Mouse (Mus musculus) gastrocnemius, postnatal 14 days (tissue): Measurements from ENCODE around the gene Gm10778. TPM values are rescaled to one million over a fixed set of nuclear protein-coding genes. Genes with fewer than 3 reads are reported as not detected.
"Not testable (repeated sequence)": the region's sequence is repeated elsewhere in the genome, so short reads cannot be mapped to it uniquely, and the experiment has no call there.

Source experiments
- DNase-seq: peaks from one replicate; pipeline ENCODE4 v3.0.0; 2021; ENCODE audit warnings: mixed read lengths
- intact Hi-C: fragments of 180-260 bp; cut with DNase I; formaldehyde crosslinking; loops from one replicate; pipeline ENCODE4 v1.15.1; 2025; ENCODE audit warnings: low total_unique reads
- total RNA-seq, 2 experiments: library from RNA; stranded (reverse); gene quantifications; 2 replicates each; pipeline ENCODE4 v1.2.3; 2021

Gene Gm10778
- total RNA-seq, 2 experiments from 2014 or later, result 1.6 to 1.8 TPM

DNA sequence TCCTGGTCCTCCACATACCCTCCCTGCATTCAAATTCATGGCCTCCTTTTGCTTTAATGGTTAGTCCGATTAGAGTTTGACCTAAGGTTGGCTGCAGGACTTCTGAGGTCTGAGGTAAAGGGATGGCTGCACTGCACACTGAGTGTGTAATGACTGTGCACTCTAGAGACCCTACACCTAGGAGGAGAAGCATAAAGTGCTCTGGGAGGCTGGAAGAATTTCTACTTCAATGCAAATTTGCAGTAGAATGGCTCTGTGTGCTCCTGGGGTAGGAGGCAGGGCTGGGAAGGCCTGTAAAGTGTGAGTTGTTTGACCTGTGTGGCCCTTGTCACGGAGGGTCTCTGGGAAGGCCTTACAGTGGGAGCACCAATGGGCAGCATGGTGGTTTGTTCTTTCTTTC lies 7.3 kb downstream of the Gm10778 start:
- intact Hi-C loops, result no loop called here
- DNase-seq, result no peak

DNA sequence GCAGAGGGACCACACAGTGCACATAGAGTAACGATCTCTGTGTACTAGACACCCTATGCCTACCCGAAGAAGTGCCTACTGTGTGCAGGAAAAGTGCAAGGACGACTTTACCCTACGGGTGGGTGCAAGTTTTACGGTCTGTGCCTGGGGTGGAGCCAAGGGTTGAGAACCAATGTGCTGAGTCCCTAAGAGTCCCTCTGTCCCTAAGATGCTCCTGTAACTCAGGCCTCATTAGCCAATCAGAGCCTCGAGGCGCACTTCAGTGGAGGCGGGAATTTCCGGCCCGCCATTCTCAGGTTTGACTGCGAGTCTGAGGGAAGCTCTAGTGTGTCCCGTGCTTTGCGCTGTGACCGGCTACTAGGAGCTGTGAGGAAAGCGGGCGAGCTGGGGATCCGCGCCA lies 38.3 kb downstream of the Gm10778 start:
- DNase-seq, intact Hi-C loops: not testable (repeated sequence)

DNA sequence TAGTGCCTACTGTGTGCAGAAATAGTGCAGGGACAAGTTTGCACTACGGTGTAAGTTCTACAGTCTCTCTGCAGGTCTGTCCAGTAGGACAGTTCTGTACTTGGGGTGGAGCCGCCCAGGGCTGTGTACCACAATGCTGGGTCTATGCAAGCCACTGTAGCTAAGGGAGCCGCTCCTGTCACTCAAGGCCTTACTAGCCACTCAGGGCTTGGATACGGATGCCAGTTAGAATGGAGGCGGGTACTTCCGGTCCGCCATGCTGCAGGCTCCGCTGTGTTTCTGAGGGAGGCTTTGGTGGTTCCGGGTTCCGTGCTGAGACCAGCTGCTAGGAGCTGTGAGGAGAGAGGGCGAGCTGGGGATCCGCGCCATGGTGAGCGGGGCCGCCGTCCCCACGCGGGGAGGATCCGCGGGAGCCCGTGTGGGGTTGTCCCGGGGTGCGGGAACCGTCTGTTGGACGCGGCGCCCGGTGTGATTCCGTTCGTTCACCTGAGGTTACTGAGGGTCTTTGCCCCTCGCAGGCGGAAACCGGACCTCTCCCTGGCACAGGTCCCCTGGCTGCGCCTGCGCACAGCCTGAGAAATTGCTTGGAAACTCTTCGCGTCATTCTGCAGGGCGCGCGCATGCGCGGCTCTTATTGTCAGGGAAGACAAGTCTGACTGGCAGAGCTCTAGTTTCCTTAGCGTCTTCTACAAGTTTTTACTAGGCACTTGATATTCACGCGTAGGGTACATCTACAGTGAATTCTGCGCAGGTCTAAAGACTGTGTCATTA lies 55.9 kb downstream of the Gm10778 start, which contains the start of gene Zfp433:
Gene Zfp433, plus strand, starts transcription at position 295 of the 771 bp plus-strand sequence.
- intact Hi-C loops, DNase-seq: not testable (repeated sequence)

Other genes with a start within 250 kb of the Gm10778 start
- 100 to 1,000 TPM; 262 to 320 TPM for gene Nfic, start 193.4 kb upstream of the Gm10778 start, total RNA-seq
- under 1 TPM; 0.09 to 0.23 TPM for gene Celf5, start 166.3 kb upstream of the Gm10778 start, total RNA-seq
- 10 to 100 TPM; 39.1 to 47.3 TPM for gene Ncln, start 152.7 kb upstream of the Gm10778 start, total RNA-seq
- under 1 TPM; 0.64 to 0.86 TPM for gene S1pr4, start 148.9 kb upstream of the Gm10778 start, total RNA-seq
- gene Gna15, start 124.8 kb upstream of the Gm10778 start, total RNA-seq, result 1 to 10 TPM in 1 of 2 experiments, under 1 TPM in 1; 0.60 to 1.2 TPM
- gene Gna11, start 103.9 kb upstream of the Gm10778 start, total RNA-seq, result 10 to 100 TPM; 31.6 to 34.6 TPM
- 100 to 1,000 TPM; 660 to 698 TPM for gene Aes, start 89.6 kb upstream of the Gm10778 start, total RNA-seq
- gene Tle2, start 74.5 kb upstream of the Gm10778 start, total RNA-seq, result 1 to 10 TPM; 4.3 to 4.4 TPM
- gene Tle6, start 48.0 kb upstream of the Gm10778 start, total RNA-seq, result 1 to 10 TPM; 2.4 to 4.4 TPM
- 1 to 10 TPM; 1.7 to 2.2 TPM for gene BC025920, start 42.8 kb upstream of the Gm10778 start, total RNA-seq
- gene Sirt6, start 21.3 kb upstream of the Gm10778 start, total RNA-seq, result 1 to 10 TPM; 5.4 to 5.6 TPM
- 10 to 100 TPM in 1 of 2 experiments, 1 to 10 TPM in 1; 6.8 to 10.9 TPM for gene Ankrd24, start 20.5 kb upstream of the Gm10778 start, total RNA-seq
- 1 to 10 TPM; 3.3 to 6.1 TPM for gene Zfp433, start 55.8 kb downstream of the Gm10778 start, total RNA-seq
- 1 to 10 TPM in 1 of 2 experiments, under 1 TPM in 1; 0.55 to 2.3 TPM for gene Gm3055, start 122.1 kb downstream of the Gm10778 start, total RNA-seq
- under 1 TPM; 0.86 to 0.92 TPM for gene Gm4767, start 163.1 kb downstream of the Gm10778 start, total RNA-seq
- 1 to 10 TPM; 1.1 to 2.7 TPM for gene Gm32687, start 214.9 kb downstream of the Gm10778 start, total RNA-seq